Mouse (Mus musculus): ENCODE measurements around the gene Nptxr.

Gene Nptxr

GRCm38 (mm10) chr15:79804352-79805071 is at the start of gene Nptxr:
Gene Nptxr (minus strand): TSS chr15:79804766.
- no peak for TF ChIP-seq GATA4 (IDR thresholded peaks at IDR 0.05; ENCODE audit: insufficient replicate concordance, low read length)

- TF ChIP-seq GATA4 (IDR thresholded peaks at IDR 0.05; ENCODE audit: insufficient replicate concordance, low read length) = no peak
These were observed 45.6 kb upstream of the Nptxr start for GRCm38 (mm10) chr15:79850143-79850542.

GRCm38 (mm10) chr15:79847100-79847499 is 42.5 kb upstream of the Nptxr start:
- no peak for TF ChIP-seq GATA4 (IDR thresholded peaks at IDR 0.05; ENCODE audit: insufficient replicate concordance, low read length)

GRCm38 (mm10) chr15:79845986-79846385 is 41.4 kb upstream of the Nptxr start:
- no peak for TF ChIP-seq GATA4 (IDR thresholded peaks at IDR 0.05; ENCODE audit: insufficient replicate concordance, low read length)

GRCm38 (mm10) chr15:79842985-79843384 is 38.4 kb upstream of the Nptxr start:
- no peak for TF ChIP-seq GATA4 (IDR thresholded peaks at IDR 0.05; ENCODE audit: insufficient replicate concordance, low read length)

GRCm38 (mm10) chr15:79840281-79840680 is 35.7 kb upstream of the Nptxr start:
- TF ChIP-seq GATA4 (IDR thresholded peaks at IDR 0.05; ENCODE audit: insufficient replicate concordance, low read length) = no peak

- no peak for TF ChIP-seq GATA4 (IDR thresholded peaks at IDR 0.05; ENCODE audit: insufficient replicate concordance, low read length)
These were observed 30.3 kb upstream of the Nptxr start for GRCm38 (mm10) chr15:79834881-79835260.

GRCm38 (mm10) chr15:79834130-79834880 is 29.7 kb upstream of the Nptxr start, which contains the start of the genes Npcd and Cbx6:
Gene Npcd (minus strand): TSS chr15:79834237.
Gene Cbx6 (minus strand): TSS chr15:79834688.
- no peak for TF ChIP-seq GATA4 (IDR thresholded peaks at IDR 0.05; ENCODE audit: insufficient replicate concordance, low read length)

- TF ChIP-seq GATA4 (IDR thresholded peaks at IDR 0.05; ENCODE audit: insufficient replicate concordance, low read length) = no peak
These were observed 28.9 kb upstream of the Nptxr start for GRCm38 (mm10) chr15:79833251-79834050.

- no peak for TF ChIP-seq GATA4 (IDR thresholded peaks at IDR 0.05; ENCODE audit: insufficient replicate concordance, low read length)
These were observed 27.7 kb upstream of the Nptxr start for GRCm38 (mm10) chr15:79832064-79832900.

GRCm38 (mm10) chr15:79830388-79830787 is 25.8 kb upstream of the Nptxr start:
- TF ChIP-seq GATA4 (IDR thresholded peaks at IDR 0.05; ENCODE audit: insufficient replicate concordance, low read length) = no peak

GRCm38 (mm10) chr15:79829431-79829830 is 24.9 kb upstream of the Nptxr start:
- no peak for TF ChIP-seq GATA4 (IDR thresholded peaks at IDR 0.05; ENCODE audit: insufficient replicate concordance, low read length)

GRCm38 (mm10) chr15:79828366-79829035 is 23.9 kb upstream of the Nptxr start:
- TF ChIP-seq GATA4 (IDR thresholded peaks at IDR 0.05; ENCODE audit: insufficient replicate concordance, low read length) = no peak

GRCm38 (mm10) chr15:79827778-79828210 is 23.2 kb upstream of the Nptxr start:
- TF ChIP-seq GATA4 (IDR thresholded peaks at IDR 0.05; ENCODE audit: insufficient replicate concordance, low read length) = no peak
